Comparison of ENCODE assay signal across 9 mouse cellular contexts in genomic region chr13:91462893-91463481, GRCm38 (mm10). TPM values are rescaled to one million over a fixed set of nuclear protein-coding genes. Genes with fewer than 3 reads are reported as not detected.
DNase-seq lines count a peak whose midpoint lies in the region; ATAC-seq lines count a peak whose summit lies in the region.
"Had no signal": no experiment of that assay in that cellular context is flagged by ENCODE, and none has a peak within 500 bp of the region (broad histone marks: within the 10 kb centered on the region; RNA-seq: fewer than 3 reads in every experiment).

No protein-coding gene starts in this region.

- peak overlapping the region; percentile 79 for H3K4me3 ChIP-seq in hindbrain, embryonic 15.5 days
- H3K4me3 ChIP-seq in liver, embryonic 11.5 days (ENCODE audit: low read depth, low read length) = no peak overlapping the region; the same call in 1 of the 2 replicates

- H3K27me3 ChIP-seq in hindbrain, embryonic 15.5 days = no peaks in the 10 kb centered on the region
- H3K27me3 ChIP-seq in liver, embryonic 11.5 days (replicated peaks; ENCODE audit: control insufficient read depth, insufficient read depth, low read length) = no peaks in the 10 kb centered on the region
- H3K27me3 ChIP-seq: lung, embryonic 15.5 days had no signal

- peaks cover 33% of the 10 kb centered on the region for H3K4me1 ChIP-seq in hindbrain, embryonic 15.5 days (replicated peaks)
- H3K4me1 ChIP-seq in liver, embryonic 11.5 days (replicated peaks; ENCODE audit: control insufficient read depth, insufficient read depth, low read length) = peaks cover 41% of the 10 kb centered on the region

- H3K36me3 ChIP-seq in hindbrain, embryonic 15.5 days = no peaks in the 10 kb centered on the region
- no peaks in the 10 kb centered on the region for H3K36me3 ChIP-seq in liver, embryonic 11.5 days (ENCODE audit: control insufficient read depth, insufficient read depth, low read length)
- H3K36me3 ChIP-seq: lung, embryonic 15.5 days had no signal

- ATAC-seq in hindbrain, embryonic 15.5 days (ENCODE audit: low FRiP score, low read depth) = no peak
- no peak for ATAC-seq in liver, embryonic 11.5 days (replicated peaks; ENCODE audit: low FRiP score)

- H3K27ac ChIP-seq in hindbrain, embryonic 15.5 days (replicated peaks) = no peak overlapping the region
- H3K27ac ChIP-seq in liver, embryonic 11.5 days (ENCODE audit: low read depth, low read length) = no peak overlapping the region
- H3K27ac ChIP-seq: lung, embryonic 15.5 days had no signal

- peak overlapping the region; percentile 79 for H3K4me2 ChIP-seq in hindbrain, embryonic 15.5 days
- peak overlapping the region; percentile 83 for H3K4me2 ChIP-seq in liver, embryonic 11.5 days

- H3K9ac ChIP-seq in hindbrain, embryonic 15.5 days = no peak overlapping the region
- no peak overlapping the region for H3K9ac ChIP-seq in liver, embryonic 11.5 days (ENCODE audit: low read depth, low read length)

- DNase-seq in layer of hippocampus, adult 11-12 months (ENCODE audit: low spot score) = peak; percentile 57
- no peak for DNase-seq in layer of hippocampus, postnatal 25 days (ENCODE audit: extremely low spot score in 1 of 2, low spot score in 1 of 2)
- DNase-seq in embryo, embryonic 10 days (ENCODE audit: low spot score) = peak; percentile 31
- DNase-seq in liver, embryonic 11.5 days (ENCODE audit: low spot score) = no peak
- peak; percentile 59 for DNase-seq in retina, embryonic 14.5 days (ENCODE audit: low spot score)
- no peak for DNase-seq in urinary bladder, postnatal 25 days (ENCODE audit: low spot score)
- DNase-seq in frontal cortex, postnatal 14 days (ENCODE audit: low spot score in 2 of 2) = no peak

- no peaks in the 10 kb centered on the region for H3K9me3 ChIP-seq in hindbrain, embryonic 15.5 days
- no peaks in the 10 kb centered on the region for H3K9me3 ChIP-seq in liver, embryonic 11.5 days (ENCODE audit: control insufficient read depth, low read length)
- H3K9me3 ChIP-seq: lung, embryonic 15.5 days had no signal

- WGBS in hindbrain, embryonic 15.5 days = 19% methylated on average over 9 of the region's 9 CpGs
- WGBS in liver, embryonic 11.5 days = 35% methylated on average over 9 of the region's 9 CpGs

RNA-seq across cellular contexts. Expression of gene Ssbp2, which starts 2.9 kb away (rescaled TPM):
- 100 to 1,000 TPM; 102 to 121 TPM for total RNA-seq in layer of hippocampus, postnatal 25 days (2021)
- 205 and 211 TPM in 2 replicates for polyA plus RNA-seq in hindbrain, embryonic 15.5 days (2015; fragmentation: Nextera tagmentation; extraction: Ambion mirVana)
- polyA plus RNA-seq in liver, embryonic 11.5 days (2014; fragmentation: Nextera tagmentation; extraction: Ambion mirVana) = 110 and 113 TPM in 2 replicates

Comparison
In these comparisons a context has a peak if more than half of its experiments do, and no peak if none do; other contexts are left out.
1. DNase-seq: peak in layer of hippocampus, adult 11-12 months (single experiment), embryo, embryonic 10 days (single experiment) and retina, embryonic 14.5 days (single experiment); none in layer of hippocampus, postnatal 25 days (0 of 2), liver, embryonic 11.5 days (single experiment), urinary bladder, postnatal 25 days (single experiment) and frontal cortex, postnatal 14 days (0 of 2).